Mouse (Mus musculus): ENCODE results near the gene Tub. TPM values are rescaled to one million over a fixed set of nuclear protein-coding genes. Genes with fewer than 3 reads are reported as not detected.

The Tub gene
- polyA plus RNA-seq (2015; fragmentation: Nextera tagmentation; extraction: Ambion mirVana) = 41.3 and 42.7 TPM in 2 replicates

DNA sequence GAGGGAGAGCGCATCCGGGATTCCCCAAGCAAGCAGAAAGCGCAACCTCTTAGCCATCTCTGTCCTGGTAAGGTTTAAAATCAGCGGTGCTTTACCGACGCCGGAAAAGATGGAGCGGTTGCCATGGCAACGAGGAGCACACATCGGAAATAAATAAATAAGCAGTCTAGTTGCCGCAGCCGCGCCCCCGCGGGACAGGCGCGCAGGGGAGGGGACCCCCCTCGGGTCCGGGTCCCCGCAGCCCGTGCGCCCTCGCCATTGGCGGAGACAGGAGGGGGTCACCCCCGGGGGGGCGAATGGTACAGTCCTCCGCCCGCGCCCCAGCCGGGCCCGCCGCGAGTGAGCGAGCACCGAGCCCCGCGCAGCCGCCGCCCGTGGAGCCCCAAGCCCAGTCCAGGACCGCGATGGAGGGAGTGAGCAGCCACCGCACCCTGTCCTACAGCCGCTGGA lies at the start of gene Tub:
TSS of gene Tub (plus strand) at position 27 of the 450 bp plus-strand sequence.
- Histone ChIP-seq H3K36me3 (peaks cover 10% of the 10 kb centered on the region), H3K27ac (peak within 1 kb of the TSS; percentile 76), H3K4me1 (replicated peaks) (peaks cover 24% of the 10 kb centered on the region), H3K9me3 (no peaks in the 10 kb centered on the region), H3K4me2 (peak within 1 kb of the TSS; percentile 87), H3K9ac (peak within 1 kb of the TSS; percentile 79), H3K27me3 (peaks cover 42% of the 10 kb centered on the region), H3K4me3 (peak within 1 kb of the TSS; percentile 71)
- under 1% methylated on average over 34 of the region's 44 CpGs for WGBS
- peak; percentile 89 for ATAC-seq (ENCODE audit: low FRiP score)

GRCm38 (mm10) chr7:108903969-108904368 lies 46.2 kb upstream of the Tub start:
- no peaks in the 10 kb centered on the region for H3K27me3 ChIP-seq
- no peaks in the 10 kb centered on the region for H3K4me1 ChIP-seq (replicated peaks)
- 87% methylated on average over 2 of the region's 2 CpGs for WGBS
- H3K4me2 ChIP-seq = no peak overlapping the region
- H3K9me3 ChIP-seq = no peaks in the 10 kb centered on the region
- H3K36me3 ChIP-seq = no peaks in the 10 kb centered on the region
- no peak overlapping the region for H3K27ac ChIP-seq
- H3K9ac ChIP-seq = no peak overlapping the region
- ATAC-seq (ENCODE audit: low FRiP score) = no peak
- no peak overlapping the region for H3K4me3 ChIP-seq

DNA sequence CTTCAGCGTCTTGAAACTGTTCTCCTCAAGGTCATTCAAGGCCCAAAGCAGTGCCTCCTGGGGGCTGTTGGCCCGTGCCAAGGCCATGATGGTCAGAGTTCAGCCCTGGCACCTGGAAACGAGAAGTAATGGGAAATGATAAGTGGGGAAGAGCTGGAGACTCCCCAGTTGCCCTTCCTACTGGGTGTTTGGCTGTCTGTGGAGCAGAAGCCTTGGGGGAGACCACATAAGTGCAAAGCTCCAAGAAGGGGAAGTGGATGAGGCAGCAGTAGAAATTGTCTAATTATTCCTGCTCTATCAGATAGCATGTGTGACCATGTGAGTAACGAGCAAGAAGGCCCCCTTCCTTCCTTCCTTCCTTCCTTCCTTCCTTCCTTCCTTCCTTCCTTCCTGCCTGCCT lies 23.1 kb upstream of the Tub start:
- H3K36me3 ChIP-seq = no peaks in the 10 kb centered on the region
- ATAC-seq (ENCODE audit: low FRiP score) = no peak
- H3K4me3 ChIP-seq = no peak overlapping the region
- no peaks in the 10 kb centered on the region for H3K4me1 ChIP-seq (replicated peaks)
- H3K9ac ChIP-seq = no peak overlapping the region
- H3K9me3 ChIP-seq = no peaks in the 10 kb centered on the region
- H3K27me3 ChIP-seq = 0 out of 2 replicates have a peak, but pooled peaks cover 10% of the 10 kb centered on the region
- H3K27ac ChIP-seq = no peak overlapping the region
- WGBS = 77% methylated on average over 4 of the region's 4 CpGs
- no peak overlapping the region for H3K4me2 ChIP-seq

GRCm38 (mm10) chr7:108928280-108929188 lies 21.6 kb upstream of the Tub start:
- Histone ChIP-seq H3K27ac (no peak overlapping the region), H3K4me2 (no peak overlapping the region), H3K4me3 (no peak overlapping the region), H3K36me3 (no peaks in the 10 kb centered on the region), H3K27me3 (0 out of 2 replicates have a peak, but pooled peaks cover 14% of the 10 kb centered on the region), H3K9me3 (no peaks in the 10 kb centered on the region), H3K4me1 (replicated peaks) (no peaks in the 10 kb centered on the region), H3K9ac (no peak overlapping the region)
- ATAC-seq (ENCODE audit: low FRiP score) = no peak
- 82% methylated on average over 11 of the region's 11 CpGs for WGBS

- WGBS = 82% methylated on average over 6 of the region's 6 CpGs
- H3K4me2 ChIP-seq = no peak within 1 kb of the TSS
- H3K9me3 ChIP-seq = no peaks in the 10 kb centered on the region
- H3K36me3 ChIP-seq = no peaks in the 10 kb centered on the region
- no peak within 1 kb of the TSS for H3K27ac ChIP-seq
- 0 out of 2 replicates have a peak, but pooled peaks cover 12% of the 10 kb centered on the region for H3K27me3 ChIP-seq
- H3K9ac ChIP-seq = no peak within 1 kb of the TSS
- H3K4me1 ChIP-seq (replicated peaks) = peaks cover 2% of the 10 kb centered on the region
- no peak within 1 kb of the TSS for H3K4me3 ChIP-seq
- ATAC-seq (ENCODE audit: low FRiP score) = no peak
Measured at GRCm38 (mm10) chr7:108929726-108930393, 20.3 kb upstream of the Tub start, which contains the start of gene Nlrp10. Gene Nlrp10 (minus strand): TSS chr7:108930178.

GRCm38 (mm10) chr7:108933794-108934731 lies 16.1 kb upstream of the Tub start, which contains the start of gene Eif3f:
Gene Eif3f (plus strand): TSS chr7:108934417.
- ATAC-seq (ENCODE audit: low FRiP score) = peak; percentile 97
- H3K9me3 ChIP-seq = no peaks in the 10 kb centered on the region
- peak within 1 kb of the TSS; percentile 88 for H3K27ac ChIP-seq
- H3K4me2 ChIP-seq = peak within 1 kb of the TSS; percentile 94
- peaks cover 22% of the 10 kb centered on the region for H3K4me1 ChIP-seq (replicated peaks)
- peak within 1 kb of the TSS; percentile 94 for H3K9ac ChIP-seq
- WGBS = 2% methylated on average over 50 of the region's 50 CpGs
- 0 out of 2 replicates have a peak, but pooled peaks cover 10% of the 10 kb centered on the region for H3K27me3 ChIP-seq
- peak within 1 kb of the TSS; percentile 94 for H3K4me3 ChIP-seq
- H3K36me3 ChIP-seq = peaks cover 24% of the 10 kb centered on the region

DNA sequence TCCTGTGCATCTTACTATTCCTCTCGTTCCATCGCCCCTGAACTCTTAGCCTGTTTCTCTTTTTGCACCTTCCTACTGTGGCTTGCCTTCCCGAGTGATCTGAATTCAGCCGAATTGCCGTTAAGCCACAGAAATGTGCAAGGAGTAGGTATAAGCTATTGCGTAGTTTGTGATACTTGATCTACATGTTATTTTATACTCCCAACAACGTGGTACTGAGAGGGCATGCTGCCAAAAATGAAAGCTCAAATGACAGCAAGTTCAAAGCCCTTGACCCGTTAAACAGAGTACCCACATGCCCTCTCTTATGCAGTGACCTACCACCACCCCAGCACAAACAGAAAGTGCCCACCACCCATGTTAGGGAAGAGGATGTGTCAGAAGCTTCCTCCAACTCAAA lies 15.3 kb upstream of the Tub start:
- Histone ChIP-seq H3K36me3 (peaks cover 32% of the 10 kb centered on the region), H3K9ac (peak overlapping the region; percentile 94), H3K27ac (peak overlapping the region; percentile 88; the same call in 1 of the 2 replicates), H3K4me2 (peak overlapping the region; percentile 94), H3K4me3 (peak overlapping the region; percentile 94), H3K9me3 (no peaks in the 10 kb centered on the region), H3K27me3 (0 out of 2 replicates have a peak, but pooled peaks cover 10% of the 10 kb centered on the region), H3K4me1 (replicated peaks) (peaks cover 22% of the 10 kb centered on the region)
- ATAC-seq (ENCODE audit: low FRiP score) = 0 out of 2 replicates have a peak, but pooled peaks have one; percentile 11
- 8% methylated on average over 8 of the region's 8 CpGs for WGBS

- Histone ChIP-seq H3K4me1 (replicated peaks) (peaks cover 22% of the 10 kb centered on the region), H3K4me3 (peak overlapping the region; percentile 94), H3K9me3 (no peaks in the 10 kb centered on the region), H3K4me2 (peak overlapping the region; percentile 94), H3K36me3 (peaks cover 37% of the 10 kb centered on the region), H3K9ac (peak overlapping the region; percentile 94), H3K27ac (no peak overlapping the region), H3K27me3 (0 out of 2 replicates have a peak, but pooled peaks cover 10% of the 10 kb centered on the region)
- WGBS = 91% methylated on average over 7 of the region's 7 CpGs
- ATAC-seq (ENCODE audit: low FRiP score) = no peak
Measured at GRCm38 (mm10) chr7:108935411-108935810, 14.7 kb upstream of the Tub start.

GRCm38 (mm10) chr7:108936591-108936990 lies 13.5 kb upstream of the Tub start:
- H3K4me2 ChIP-seq = no peak overlapping the region
- WGBS = 98% methylated on average over 4 of the region's 4 CpGs
- H3K9me3 ChIP-seq = no peaks in the 10 kb centered on the region
- H3K9ac ChIP-seq = no peak overlapping the region
- H3K4me1 ChIP-seq (replicated peaks) = peaks cover 22% of the 10 kb centered on the region
- H3K4me3 ChIP-seq = no peak overlapping the region
- 0 out of 2 replicates have a peak, but pooled peaks cover 5% of the 10 kb centered on the region for H3K27me3 ChIP-seq
- H3K27ac ChIP-seq = no peak overlapping the region
- ATAC-seq (ENCODE audit: low FRiP score) = no peak
- H3K36me3 ChIP-seq = peaks cover 49% of the 10 kb centered on the region

DNA sequence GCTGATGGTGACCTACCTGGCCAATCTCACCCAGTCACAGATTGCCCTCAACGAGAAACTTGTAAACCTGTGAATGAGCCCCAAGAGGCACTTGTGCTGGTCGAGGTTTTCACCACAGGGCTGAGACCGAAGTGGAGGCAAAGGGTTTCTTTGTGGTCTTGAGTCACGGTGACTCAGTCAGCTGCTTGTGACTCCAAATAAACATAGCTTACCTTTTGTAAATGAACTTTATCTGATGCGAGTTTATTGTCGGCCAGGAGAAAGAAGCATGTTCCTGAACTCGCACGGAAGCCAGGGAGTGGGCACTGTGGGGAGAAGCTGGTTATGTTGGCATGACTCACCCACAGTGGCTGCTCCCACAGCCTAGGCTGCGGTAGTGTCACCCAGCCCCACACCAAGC lies 8.7 kb upstream of the Tub start:
- Histone ChIP-seq H3K27me3 (no peaks in the 10 kb centered on the region), H3K9ac (no peak overlapping the region), H3K4me1 (replicated peaks) (peaks cover 4% of the 10 kb centered on the region), H3K4me3 (no peak overlapping the region), H3K9me3 (no peaks in the 10 kb centered on the region), H3K36me3 (peaks cover 85% of the 10 kb centered on the region), H3K4me2 (no peak overlapping the region), H3K27ac (no peak overlapping the region)
- WGBS = 94% methylated on average over 9 of the region's 9 CpGs
- no peak for ATAC-seq (ENCODE audit: low FRiP score)

DNA sequence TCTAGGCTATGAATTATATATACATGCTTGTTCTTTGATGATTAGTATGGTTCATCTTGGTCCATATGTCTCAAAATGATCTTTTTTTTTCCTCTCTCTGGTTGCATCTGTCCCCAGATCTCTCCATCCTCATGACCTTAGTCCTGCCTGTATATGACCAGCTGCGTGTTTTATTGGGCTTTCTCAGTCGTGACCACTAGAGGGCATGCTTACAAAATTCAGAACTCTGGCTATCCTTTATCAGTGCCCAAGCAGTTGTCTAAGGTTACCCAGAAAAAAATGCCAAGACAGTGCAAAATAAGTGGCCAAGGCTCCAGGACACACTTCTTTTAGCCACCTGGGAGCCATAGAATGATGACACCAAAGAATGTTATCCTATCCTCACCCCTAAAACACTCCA lies 6.1 kb upstream of the Tub start:
- Histone ChIP-seq H3K9me3 (no peaks in the 10 kb centered on the region), H3K9ac (no peak overlapping the region), H3K27me3 (0 out of 2 replicates have a peak, but pooled peaks cover 3% of the 10 kb centered on the region), H3K36me3 (peaks cover 63% of the 10 kb centered on the region), H3K4me1 (replicated peaks) (no peaks in the 10 kb centered on the region), H3K27ac (no peak overlapping the region), H3K4me3 (no peak overlapping the region), H3K4me2 (no peak overlapping the region)
- WGBS = 5% methylated on average over 2 of the region's 2 CpGs
- peak; percentile 74 for ATAC-seq (ENCODE audit: low FRiP score)

Measured in hindbrain, embryonic 13.5 days (tissue).